Mouse (Mus musculus) cerebellum, postnatal 36 days (tissue): Measurements from ENCODE around the gene Igll1.

Experiments
- DNase-seq, 2 experiments: peaks; one replicate each; pipeline ENCODE4 v3.0.0; 2021 to 2022; ENCODE audit warnings: mixed read lengths in 2 of 2

Gene Igll1

DNA sequence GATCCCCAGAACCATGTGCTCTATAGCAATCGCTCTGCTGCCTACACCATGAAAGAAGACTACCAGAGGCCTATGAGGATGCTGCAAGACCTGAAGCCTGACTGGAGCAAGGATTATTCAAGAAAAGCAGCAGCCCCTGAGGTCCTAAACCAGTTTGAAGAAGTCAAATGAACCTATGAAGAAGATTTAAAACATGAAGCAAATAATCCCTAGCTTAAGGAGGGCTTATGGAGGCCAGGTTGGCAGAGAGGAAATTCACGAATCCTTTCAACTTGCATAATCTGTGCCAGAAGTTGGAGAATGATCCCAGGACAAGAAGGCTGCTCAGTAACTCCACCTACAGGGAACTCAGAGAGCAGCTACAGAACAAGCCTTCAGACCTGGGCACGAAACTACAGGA is 11.4 kb downstream of the Igll1 start:
- DNase-seq = no peak

DNA sequence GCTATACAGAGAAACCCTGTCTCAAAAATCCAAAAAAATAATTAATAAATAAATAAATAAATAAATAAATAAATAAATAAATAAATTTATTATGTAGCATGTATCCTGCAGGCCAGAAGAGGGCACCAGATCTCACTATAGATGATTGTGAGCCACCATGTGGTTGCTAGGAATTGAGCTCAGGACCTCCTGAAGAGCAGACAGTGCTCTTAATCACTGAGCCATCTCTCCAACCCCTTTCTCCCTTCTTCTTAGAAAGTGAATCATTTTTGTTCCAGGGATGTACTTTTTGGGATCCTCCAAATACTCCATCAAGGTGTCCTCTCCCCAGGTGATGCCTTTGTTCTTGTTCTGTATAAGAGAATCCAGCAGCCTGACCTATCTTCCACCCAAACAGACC is 14.6 kb downstream of the Igll1 start:
- no peak for DNase-seq

DNA sequence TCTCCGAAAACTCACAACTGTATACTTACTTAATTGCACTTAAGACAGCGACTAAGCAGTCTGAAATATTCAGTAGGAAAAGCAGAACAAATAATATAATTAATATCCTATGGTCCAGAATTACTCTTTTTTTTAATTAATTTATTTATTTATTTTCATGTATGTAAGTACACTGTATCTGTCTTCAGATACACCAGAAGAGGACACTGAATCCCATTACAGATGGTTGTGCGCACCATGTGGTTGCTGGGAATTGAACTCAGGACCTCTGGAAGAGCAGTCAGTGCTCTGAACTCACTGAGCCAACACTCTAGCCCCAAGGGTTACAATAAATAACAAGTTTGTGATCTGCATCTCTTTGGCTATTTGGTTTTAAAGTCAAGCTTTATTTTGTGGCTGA is 34.1 kb downstream of the Igll1 start:
- DNase-seq = no peak

DNA sequence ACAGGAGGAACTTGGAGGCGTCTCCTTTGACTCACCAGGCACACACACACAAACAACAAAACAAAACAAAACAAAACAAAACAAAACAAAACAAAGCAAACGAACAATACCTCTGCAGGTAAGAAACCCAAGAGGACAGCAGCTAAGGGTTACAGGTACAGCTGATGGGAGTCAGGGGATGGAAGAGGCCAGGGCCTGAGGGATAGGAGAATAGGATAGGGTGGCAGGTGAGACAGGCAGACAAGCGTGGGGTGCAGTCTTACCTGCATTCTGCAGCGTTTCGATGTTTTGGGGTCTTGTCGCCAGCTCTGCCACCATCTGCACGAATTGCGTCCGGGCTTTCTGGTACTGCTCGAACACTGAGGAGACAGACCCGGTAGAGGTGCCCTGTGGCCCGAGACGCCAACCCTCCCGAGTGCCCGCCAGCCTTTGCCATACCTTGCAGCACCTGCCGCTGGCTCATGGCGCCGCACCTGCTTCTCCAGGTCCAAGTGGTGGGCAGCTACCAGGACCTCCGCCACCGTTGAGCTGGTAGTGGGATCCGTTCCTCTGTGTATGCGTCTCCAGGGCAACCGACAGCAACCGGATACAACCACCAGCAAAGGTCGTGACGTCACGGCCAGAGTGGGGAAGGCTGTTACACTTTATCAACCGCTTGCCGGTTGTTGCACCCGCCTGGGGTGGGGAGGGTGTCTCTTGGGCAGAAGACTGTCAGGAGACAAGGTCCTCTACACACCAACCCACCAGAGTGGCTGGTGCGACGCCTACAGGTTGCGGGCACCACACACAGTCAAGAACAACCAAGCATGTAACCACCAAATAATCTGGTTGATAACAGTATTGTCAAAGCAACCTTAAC is 34.8 kb downstream of the Igll1 start, which contains the start of gene Spag6l:
Gene Spag6l (minus strand): TSS at position 700 of the 859 bp plus-strand sequence.
- peak; percentile 1 to 4 for DNase-seq

DNA sequence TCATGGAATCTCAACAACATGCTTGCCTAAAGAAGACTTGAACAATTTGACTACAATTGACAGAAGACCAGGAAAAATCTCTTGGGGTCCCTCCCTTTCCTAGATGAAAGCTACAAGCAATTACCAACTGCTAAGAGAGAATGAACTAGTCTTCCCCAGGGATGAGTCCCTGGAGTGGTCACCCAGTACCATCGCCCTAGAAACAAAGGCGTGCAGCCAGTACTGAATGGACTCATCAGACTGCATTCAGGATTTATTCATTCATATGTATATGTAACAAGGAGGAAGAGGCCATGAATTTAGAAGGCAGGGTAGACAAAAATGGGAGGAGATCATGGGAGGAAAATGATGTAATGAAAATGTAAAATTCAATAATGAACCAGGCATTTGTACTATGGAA is 37.6 kb downstream of the Igll1 start:
- no peak for DNase-seq

DNA sequence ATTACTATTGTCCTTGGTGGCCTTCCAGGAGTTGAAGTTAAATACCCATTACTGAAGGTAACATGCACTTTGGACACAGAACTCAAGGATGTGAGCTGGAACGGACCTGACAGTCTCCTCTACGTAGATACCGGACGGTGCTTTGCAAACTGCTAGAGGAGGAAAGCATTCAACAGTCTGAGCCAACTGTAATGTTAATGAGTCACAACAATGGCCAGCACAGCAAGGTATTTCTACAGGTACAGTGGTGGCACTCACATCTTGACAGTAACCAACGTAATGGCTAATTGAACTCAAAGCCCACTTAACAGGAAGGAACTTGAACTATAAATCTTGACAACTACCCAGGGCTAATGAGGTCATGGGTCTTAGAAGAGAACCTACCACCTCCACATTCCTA is 38.3 kb downstream of the Igll1 start:
- no peak for DNase-seq
